Mouse (Mus musculus) natural killer cell, adult 2 months (primary cell): Measurements from ENCODE around the gene Atpif1.
"Not testable (repeated sequence)": the region's sequence is repeated elsewhere in the genome, so short reads cannot be mapped to it uniquely, and the experiment has no call there.

Experiments
- DNase-seq, 2 experiments: peaks; one replicate each; pipeline ENCODE4 v3.0.0; 2022; ENCODE audit warnings: low spot score in 2 of 2

Gene Atpif1

DNA sequence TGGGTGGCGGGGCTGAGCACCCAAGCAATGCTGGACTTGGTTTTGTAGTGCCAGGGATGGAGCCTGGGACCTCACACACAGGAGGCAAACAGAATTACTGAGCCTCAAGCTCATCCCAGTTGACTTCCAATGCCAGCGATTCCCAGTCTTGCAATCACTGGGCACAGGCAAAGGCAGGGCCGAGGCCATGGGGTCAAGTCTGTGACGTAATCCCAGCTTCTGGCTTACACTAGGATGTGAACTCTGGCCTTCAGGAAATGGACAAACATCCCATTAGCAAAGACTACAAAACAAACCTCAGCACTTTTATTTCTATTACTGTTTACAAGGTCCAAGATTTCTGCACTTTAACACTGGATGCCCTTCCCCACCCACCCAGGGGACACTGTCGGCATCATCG is 41.7 kb downstream of the Atpif1 start:
- DNase-seq, result no peak

DNA sequence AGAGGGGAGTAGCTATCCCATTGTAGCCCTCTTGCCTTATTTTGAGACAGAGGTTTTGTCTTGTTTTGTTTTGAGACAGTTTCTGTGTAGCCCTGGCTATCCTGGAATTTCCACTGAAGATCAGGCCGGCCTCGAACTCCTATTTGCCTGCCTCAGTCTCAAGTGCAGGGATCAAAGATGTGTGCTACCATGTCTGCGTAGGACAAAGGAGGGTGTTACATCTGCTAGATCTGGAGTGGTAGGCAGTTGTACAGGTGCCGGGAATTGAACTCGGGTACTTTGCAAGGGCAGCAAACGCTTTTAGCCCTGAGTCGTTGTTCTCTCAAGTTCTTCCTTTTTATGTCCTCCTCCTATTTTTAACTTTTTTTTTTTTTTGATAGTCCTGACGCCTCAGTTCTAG is 42.4 kb downstream of the Atpif1 start:
- no peak for DNase-seq

DNA sequence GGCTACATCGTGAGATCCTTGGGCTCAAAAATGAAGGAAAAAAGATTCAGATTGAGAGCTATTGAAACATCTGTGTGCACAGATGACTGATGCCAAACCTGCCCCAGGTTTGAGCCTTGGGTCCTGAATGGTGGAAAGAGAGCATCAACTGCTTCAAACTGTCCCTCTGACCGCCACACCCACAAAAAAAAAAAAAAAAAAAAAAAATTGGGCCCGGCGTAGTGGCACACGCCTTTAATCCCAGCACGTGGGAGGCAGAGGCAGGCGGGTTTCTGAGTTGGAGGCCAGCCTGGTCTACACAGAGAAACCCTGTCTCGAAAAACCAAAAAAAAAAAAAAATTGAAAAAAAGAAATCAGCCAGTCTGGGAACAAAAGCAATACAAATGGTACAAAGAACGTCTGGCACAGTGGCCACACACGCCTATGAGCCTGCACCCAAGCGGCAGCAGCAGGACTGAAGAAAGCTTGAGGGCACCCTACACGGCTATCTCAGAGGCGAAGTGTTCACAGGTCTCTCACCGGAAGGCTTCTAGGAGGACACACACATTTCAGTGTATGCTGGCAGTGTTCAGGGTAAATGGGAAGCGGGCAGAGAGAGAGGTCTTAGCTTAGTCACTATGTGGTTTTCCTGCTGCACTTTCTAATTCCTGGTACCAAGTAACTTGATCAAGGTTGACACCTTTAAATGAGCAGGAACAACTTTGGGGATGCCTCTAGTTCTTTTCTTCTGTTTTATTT is 43.0 kb downstream of the Atpif1 start:
- DNase-seq, result no peak

DNA sequence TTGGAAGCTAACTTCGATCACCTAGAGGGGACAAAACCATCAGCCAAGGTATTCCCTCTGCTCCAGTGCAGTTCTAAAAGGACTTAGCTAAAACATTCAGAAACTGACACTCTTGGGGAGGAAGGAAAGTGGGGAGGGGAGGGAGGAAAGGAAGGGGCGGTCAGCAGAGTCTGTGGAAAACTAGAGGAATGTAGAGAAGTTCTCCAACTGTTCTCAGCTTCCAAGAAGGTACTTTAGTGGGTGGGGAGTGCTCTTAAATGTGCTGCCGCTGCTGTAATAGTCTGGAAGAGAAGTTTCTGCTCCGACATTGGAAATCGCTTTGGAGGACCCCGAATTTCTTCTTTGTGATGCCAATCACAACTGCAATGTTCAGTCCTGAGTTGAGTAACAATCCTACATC is 44.5 kb downstream of the Atpif1 start:
- DNase-seq, result no peak

DNA sequence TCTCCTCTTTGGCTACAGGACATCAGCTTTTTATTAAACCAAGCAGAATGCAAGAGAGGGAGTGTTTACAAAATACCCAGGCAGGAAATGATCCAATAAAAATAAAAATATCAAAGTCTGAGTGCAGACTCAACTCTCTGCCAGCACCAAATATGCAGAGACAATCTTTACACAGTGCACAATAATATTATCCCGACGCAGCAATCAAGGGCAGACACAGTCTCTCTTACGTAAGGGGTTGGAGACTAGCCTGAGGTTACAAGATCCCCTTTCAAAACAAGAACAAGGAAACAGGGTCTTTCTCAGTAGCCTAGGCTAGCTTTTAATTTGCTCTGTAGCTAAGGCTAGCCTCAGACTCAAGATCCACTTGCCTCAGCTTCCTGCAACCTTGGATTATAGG is 44.9 kb downstream of the Atpif1 start:
- no peak for DNase-seq

DNA sequence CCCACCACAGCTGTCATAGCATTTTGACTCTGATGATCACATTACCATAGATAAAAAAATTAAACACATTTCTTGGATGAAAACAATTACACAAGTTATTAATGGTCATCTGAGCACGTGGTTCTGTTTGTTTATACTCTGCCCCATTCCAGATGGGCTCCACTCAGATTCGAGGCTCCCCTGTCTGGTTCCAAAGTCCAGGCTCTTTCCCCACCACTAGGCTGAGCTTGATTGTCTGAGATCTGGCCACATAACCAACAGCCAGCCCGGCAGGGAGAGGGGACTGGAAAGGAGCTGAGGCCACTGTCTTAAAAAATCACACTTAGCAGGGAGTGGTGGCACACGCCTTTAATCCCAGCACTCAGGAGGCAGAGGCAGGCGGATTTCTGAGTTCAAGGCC is 48.6 kb downstream of the Atpif1 start:
- no peak for DNase-seq

DNA sequence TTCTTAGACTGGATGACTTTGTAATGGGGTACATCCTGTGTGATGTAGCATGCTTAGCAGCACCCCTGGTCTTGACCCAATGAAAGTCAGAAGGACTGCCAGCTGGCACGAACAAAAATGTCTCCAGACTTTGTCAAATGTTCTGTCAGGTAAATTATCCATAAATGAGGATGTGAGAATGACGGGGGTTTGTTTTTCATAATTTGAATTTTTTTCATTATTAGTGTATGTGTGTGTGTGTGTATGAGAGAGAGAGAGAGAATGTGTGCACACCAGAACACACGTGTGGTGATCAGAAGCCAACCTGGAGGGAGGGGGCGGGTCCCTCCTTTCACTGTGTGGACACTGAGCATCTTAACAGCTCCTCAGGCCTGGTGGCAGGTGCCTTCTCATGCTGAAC is 49.2 kb downstream of the Atpif1 start:
- DNase-seq, result no peak

DNA sequence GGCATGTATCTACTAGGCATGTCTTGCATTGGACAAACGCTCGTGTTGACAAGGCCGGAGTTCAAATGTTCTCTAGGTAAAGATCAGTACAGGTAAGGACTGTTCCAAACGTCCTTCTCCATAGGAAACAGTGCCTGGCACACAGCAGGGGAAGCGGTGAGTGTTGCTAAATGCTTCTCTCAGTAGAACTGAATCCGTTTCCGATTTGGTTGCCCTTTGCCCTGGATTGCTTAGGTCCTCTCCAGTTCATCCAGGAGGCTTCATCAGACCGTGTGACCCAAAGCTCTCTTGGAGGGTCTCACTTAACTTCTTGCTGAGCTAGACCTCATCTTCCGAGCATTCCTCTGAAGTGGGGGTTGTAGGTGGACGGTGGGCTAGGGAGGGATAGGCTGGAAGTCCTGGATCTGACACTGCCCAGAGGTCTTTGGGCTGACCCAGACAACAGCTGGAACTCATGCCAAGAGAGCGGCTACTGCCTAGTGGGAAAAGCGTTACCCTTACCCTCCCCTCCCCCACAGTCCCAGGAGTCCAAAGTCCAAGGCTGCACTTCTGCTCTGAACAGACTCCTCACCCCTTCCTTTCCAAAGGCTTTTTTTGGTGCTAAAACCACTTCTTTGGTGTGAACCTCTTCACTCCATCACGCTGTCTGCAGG is 50.4 kb downstream of the Atpif1 start:
- no peak for DNase-seq

DNA sequence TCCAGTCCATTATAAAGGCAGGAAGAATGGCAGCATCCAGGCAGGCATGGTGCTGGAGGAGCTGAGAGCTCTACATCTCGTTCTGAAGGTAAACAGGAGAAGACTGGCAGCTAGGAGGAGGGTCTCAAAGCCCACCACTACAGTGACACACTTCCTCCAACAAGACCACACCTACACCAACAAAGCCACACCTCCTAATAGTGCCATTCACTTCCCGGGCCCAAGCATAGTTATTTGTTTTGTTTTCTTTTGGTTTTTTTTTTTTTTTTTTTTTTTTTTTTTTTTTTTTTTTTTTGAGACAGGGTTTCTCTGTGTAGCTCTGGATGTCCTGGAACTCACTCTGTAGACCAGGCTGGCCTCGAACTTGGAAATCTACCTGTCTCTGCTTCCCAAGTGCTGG is 51.4 kb downstream of the Atpif1 start:
- not testable (repeated sequence) for DNase-seq
